Mouse (Mus musculus) ES-Bruce4 (cell line): ENCODE measurements around the gene Tmigd3. TPM values are rescaled to one million over a fixed set of nuclear protein-coding genes. Genes with fewer than 3 reads are reported as not detected.
"Not testable (repeated sequence)": the region's sequence is repeated elsewhere in the genome, so short reads cannot be mapped to it uniquely, and the experiment has no call there.

Experiments
- H3K27ac ChIP-seq: 2 replicates; pipeline ENCODE4 v1.5.1; 2012; ENCODE audit warnings: low read length, inconsistent platforms; ENCODE audit not compliant: insufficient read depth
- H3K27me3 ChIP-seq: 2 replicates; pipeline ENCODE4 v1.6.1; 2012; ENCODE audit warnings: mild to moderate bottlenecking, low read length, inconsistent platforms; ENCODE audit not compliant: control insufficient read depth, poor library complexity, insufficient read depth, severe bottlenecking
- H3K36me3 ChIP-seq: 2 replicates; pipeline ENCODE4 v1.6.1; 2012; ENCODE audit warnings: inconsistent platforms, mild to moderate bottlenecking, low read length, moderate library complexity; ENCODE audit not compliant: control insufficient read depth, poor library complexity, insufficient read depth, severe bottlenecking
- H3K4me1 ChIP-seq: one replicate; pipeline ENCODE4 v1.8.1; 2011; ENCODE audit warnings: low read length; ENCODE audit not compliant: control insufficient read depth, insufficient read depth
- H3K4me3 ChIP-seq: 2 replicates; pipeline ENCODE4 v1.5.1; 2011; ENCODE audit warnings: low read depth, mild to moderate bottlenecking, low read length
- H3K9ac ChIP-seq: 2 replicates; pipeline ENCODE4 v1.6.1; 2012; ENCODE audit warnings: low read depth, mild to moderate bottlenecking, inconsistent platforms; ENCODE audit not compliant: poor library complexity, severe bottlenecking
- H3K9me3 ChIP-seq: replicated peaks from 2 replicates; pipeline ENCODE4 v1.6.1; 2012; ENCODE audit warnings: mild to moderate bottlenecking, low read length, inconsistent platforms; ENCODE audit not compliant: control insufficient read depth, poor library complexity, insufficient read depth, severe bottlenecking
- CTCF ChIP-seq: IDR thresholded peaks from one replicate; pipeline ENCODE4 v1.8.1; 2011; ENCODE audit warnings: low read depth, low read length
- EP300 ChIP-seq: IDR thresholded peaks from 2 replicates; pipeline ENCODE4 v1.6.1; 2011; ENCODE audit warnings: low read depth, low read length; ENCODE audit not compliant: insufficient read depth
- POLR2A ChIP-seq: IDR thresholded peaks from one replicate; pipeline ENCODE4 v1.8.1; 2011; ENCODE audit warnings: low read length; ENCODE audit not compliant: insufficient read depth
- polyA plus RNA-seq: library from polyadenylated mRNA; stranded (reverse); fragments of >200 nt; gene quantifications from 2 replicates; pipeline ENCODE4 v1.2.4, GENCODE M21; 2011; ENCODE audit warnings: low read depth; ENCODE audit not compliant: missing spikeins, insufficient read depth, insufficient read length

Gene Tmigd3
- polyA plus RNA-seq, 1 experiment: not detected

GRCm38 (mm10) chr3:105910519-105911190 is 40.0 kb downstream of the Tmigd3 start:
- H3K9me3 ChIP-seq: no peaks in the 10 kb centered on the region
- no peaks in the 10 kb centered on the region for H3K4me1 ChIP-seq
- H3K27me3 ChIP-seq: 0 out of 2 replicates have a peak, but pooled peaks cover 2% of the 10 kb centered on the region
- no peaks in the 10 kb centered on the region for H3K36me3 ChIP-seq
- H3K27ac ChIP-seq: no peak overlapping the region
- no peak overlapping the region for H3K9ac ChIP-seq
- H3K4me3 ChIP-seq: no peak overlapping the region
- TF ChIP-seq POLR2A: no peak
- TF ChIP-seq CTCF: no peak
- TF ChIP-seq EP300: no peak

DNA sequence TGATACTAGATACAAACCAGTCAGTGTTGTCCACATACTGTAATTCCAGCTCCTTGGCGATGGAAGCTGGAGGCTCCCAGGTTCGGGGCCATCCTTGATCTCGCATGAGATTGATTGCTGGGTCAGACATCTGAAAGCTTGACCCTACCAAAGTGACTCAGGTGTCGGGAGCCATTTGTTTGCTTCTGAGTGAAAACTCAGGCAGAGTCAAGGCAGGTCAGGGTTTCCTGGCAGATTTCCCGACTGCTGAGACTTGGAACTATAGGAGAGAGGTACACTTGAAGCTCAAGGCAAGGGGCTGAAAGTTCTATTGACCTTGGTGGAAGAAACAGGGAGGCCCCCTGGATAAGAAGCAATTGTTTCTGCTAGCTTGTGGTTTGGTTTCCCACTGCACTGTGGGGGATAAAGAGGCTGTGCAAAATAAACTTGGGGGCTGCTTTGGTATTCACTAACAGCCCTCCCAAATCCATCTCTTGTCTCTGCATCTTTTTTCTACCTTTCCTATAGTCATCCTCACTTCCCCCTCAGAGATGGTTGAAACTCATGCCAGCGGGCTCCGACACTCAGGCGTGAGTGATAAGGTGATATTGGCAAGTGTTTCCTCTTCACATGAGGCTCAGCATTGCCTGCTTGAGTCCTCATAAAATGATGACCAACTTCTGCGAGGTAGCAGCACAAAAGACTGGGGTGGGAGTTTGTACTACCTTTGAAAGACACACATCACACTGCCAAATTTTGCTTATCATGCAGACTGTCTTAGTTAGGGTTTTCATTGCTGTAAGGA is 41.6 kb downstream of the Tmigd3 start:
- Histone ChIP-seq H3K9me3 (no peaks in the 10 kb centered on the region), H3K4me3 (no peak overlapping the region), H3K36me3 (no peaks in the 10 kb centered on the region), H3K9ac (no peak overlapping the region), H3K27me3 (0 out of 2 replicates have a peak, but pooled peaks cover 2% of the 10 kb centered on the region), H3K4me1 (no peaks in the 10 kb centered on the region), H3K27ac (no peak overlapping the region)
- TF ChIP-seq CTCF (no peak), EP300 (no peak), POLR2A (no peak)

GRCm38 (mm10) chr3:105913839-105914681 is 43.4 kb downstream of the Tmigd3 start:
- no peaks in the 10 kb centered on the region for H3K9me3 ChIP-seq
- H3K4me1 ChIP-seq: no peaks in the 10 kb centered on the region
- no peak overlapping the region for H3K4me3 ChIP-seq
- no peak overlapping the region for H3K27ac ChIP-seq
- no peaks in the 10 kb centered on the region for H3K36me3 ChIP-seq
- TF ChIP-seq EP300 (no peak), POLR2A (no peak), CTCF (no peak)
- H3K9ac ChIP-seq: no peak overlapping the region
- H3K27me3 ChIP-seq: 0 out of 2 replicates have a peak, but pooled peaks cover 2% of the 10 kb centered on the region

GRCm38 (mm10) chr3:105915281-105915680 is 44.6 kb downstream of the Tmigd3 start:
- H3K27ac ChIP-seq: no peak overlapping the region
- H3K9me3 ChIP-seq: no peaks in the 10 kb centered on the region
- H3K4me1 ChIP-seq: no peaks in the 10 kb centered on the region
- H3K36me3 ChIP-seq: no peaks in the 10 kb centered on the region
- 0 out of 2 replicates have a peak, but pooled peaks cover 2% of the 10 kb centered on the region for H3K27me3 ChIP-seq
- H3K4me3 ChIP-seq: no peak overlapping the region
- no peak for TF ChIP-seq CTCF
- no peak for TF ChIP-seq EP300
- TF ChIP-seq POLR2A: no peak
- H3K9ac ChIP-seq: no peak overlapping the region

DNA sequence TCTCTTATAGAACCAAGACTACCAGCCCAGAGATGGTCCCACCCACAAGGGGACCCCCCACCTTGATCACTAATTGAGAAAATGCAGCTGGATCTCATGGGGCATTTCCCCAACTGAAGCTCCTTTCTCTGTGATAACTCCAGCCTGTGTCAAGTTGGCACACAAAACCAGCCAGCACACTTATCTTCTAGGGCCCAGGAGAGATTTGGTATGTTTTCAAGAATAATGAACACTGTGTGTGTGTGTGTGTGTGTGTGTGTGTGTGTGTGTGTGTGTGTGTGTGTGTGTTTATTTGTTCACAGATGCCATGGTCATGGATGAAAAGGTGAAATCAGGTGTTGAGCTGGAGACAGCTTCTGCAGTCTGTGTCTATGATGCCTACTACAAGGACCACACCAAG is 45.8 kb downstream of the Tmigd3 start:
- not testable (repeated sequence) for H3K27ac ChIP-seq, H3K9me3 ChIP-seq, H3K4me1 ChIP-seq, H3K27me3 ChIP-seq, H3K4me3 ChIP-seq, H3K36me3 ChIP-seq, H3K9ac ChIP-seq
